Mouse (Mus musculus): ENCODE data around the gene Fam78b.

- TF ChIP-seq CTCF (IDR thresholded peaks at IDR 0.05; ENCODE audit: insufficient read depth, low read length) (no peak), POLR2A (IDR thresholded peaks at IDR 0.05; ENCODE audit: borderline replicate concordance, extremely low read depth, low read depth, low read length) (no peak; the same call in 1 of the 2 replicates)
Observed at GRCm38 (mm10) chr1:167000529-167001173, 566 bp upstream of the Fam78b start.

All from lung, adult 2 months (tissue).